Mouse (Mus musculus) myocyte (in vitro differentiated cells): ENCODE results near the gene Adra1d. TPM values are rescaled to one million over a fixed set of nuclear protein-coding genes. Genes with fewer than 3 reads are reported as not detected.

Experiments
- H3K27me3 ChIP-seq: one replicate; pipeline ENCODE4 v1.6.1; 2011; ENCODE audit not compliant: control insufficient read depth, insufficient read depth, insufficient read length
- H3K36me3 ChIP-seq: one replicate; pipeline ENCODE4 v1.6.1; 2011; ENCODE audit not compliant: control insufficient read depth, insufficient read depth
- H3K4me2 ChIP-seq: one replicate; pipeline ENCODE4 v1.6.1; 2011; ENCODE audit warnings: low read depth, control low read depth
- H3K4me3 ChIP-seq: one replicate; pipeline ENCODE4 v1.5.1; 2011; ENCODE audit warnings: mild to moderate bottlenecking, control low read depth, moderate library complexity
- H3K79me2 ChIP-seq: one replicate; pipeline ENCODE4 v1.6.1; 2011; ENCODE audit not compliant: control insufficient read depth, insufficient read depth
- H3ac ChIP-seq: one replicate; pipeline ENCODE4 v1.6.1; 2011; ENCODE audit not compliant: control insufficient read depth, insufficient read length
- CEBPB ChIP-seq: IDR thresholded peaks from 2 replicates; pipeline ENCODE4 v1.6.1; 2011; ENCODE audit warnings: mild to moderate bottlenecking, moderate library complexity; ENCODE audit not compliant: poor library complexity, insufficient read depth, severe bottlenecking
- E2F4 ChIP-seq: IDR thresholded peaks from one replicate; pipeline ENCODE4 v1.6.1; 2011; ENCODE audit warnings: mild to moderate bottlenecking, control low read depth, moderate library complexity; ENCODE audit not compliant: insufficient read depth
- MAX ChIP-seq: IDR thresholded peaks from one replicate; pipeline ENCODE4 v1.6.1; 2011; ENCODE audit warnings: low read depth, mild to moderate bottlenecking, control low read depth
- MYOD1 ChIP-seq, 3 experiments: IDR thresholded peaks; one replicate each; pipeline ENCODE4 v1.6.1; 2011; ENCODE audit warnings: control low read depth in 2 of 3, low read depth in 2 of 3, mild to moderate bottlenecking in 2 of 3, moderate library complexity in 1 of 3; ENCODE audit not compliant: insufficient read length in 2 of 3, control insufficient read depth in 1 of 3
- MYOG ChIP-seq, 3 experiments: IDR thresholded peaks; one replicate each; pipeline ENCODE4 v1.6.1; 2011; ENCODE audit warnings: control low read depth in 2 of 3, low read depth in 2 of 3, mild to moderate bottlenecking in 2 of 3; ENCODE audit not compliant: insufficient read length in 2 of 3, control insufficient read depth in 1 of 3, insufficient read depth in 1 of 3
- POLR2A ChIP-seq: IDR thresholded peaks from one replicate; pipeline ENCODE4 v1.6.1; 2011; ENCODE audit warnings: low read depth, mild to moderate bottlenecking, control low read depth, moderate library complexity; ENCODE audit not compliant: insufficient read length
- POLR2AphosphoS2 ChIP-seq: IDR thresholded peaks from one replicate; pipeline ENCODE4 v1.6.1; 2011; ENCODE audit warnings: low read depth, control low read depth; ENCODE audit not compliant: insufficient read length
- REST ChIP-seq: IDR thresholded peaks from one replicate; pipeline ENCODE4 v1.6.1; 2011; ENCODE audit warnings: mild to moderate bottlenecking, control low read depth, moderate library complexity; ENCODE audit not compliant: insufficient read depth, insufficient read length
- SRF ChIP-seq: IDR thresholded peaks from one replicate; pipeline ENCODE4 v1.6.1; 2011; ENCODE audit warnings: low read depth; ENCODE audit not compliant: control insufficient read depth, insufficient read length
- TCF12 ChIP-seq: IDR thresholded peaks from one replicate; pipeline ENCODE4 v1.6.1; 2011; ENCODE audit warnings: mild to moderate bottlenecking, control low read depth; ENCODE audit not compliant: poor library complexity, insufficient read depth, severe bottlenecking
- TCF3 ChIP-seq: IDR thresholded peaks from one replicate; pipeline ENCODE4 v1.6.1; 2011; ENCODE audit warnings: low read depth, control low read depth; ENCODE audit not compliant: insufficient read length
- USF1 ChIP-seq: IDR thresholded peaks from one replicate; pipeline ENCODE4 v1.6.1; 2011; ENCODE audit warnings: low read depth, mild to moderate bottlenecking, control low read depth, moderate library complexity
- polyA plus RNA-seq: library from polyadenylated mRNA; unstranded; fragments of >200 nt; fragmentation: generic; extraction: Trizol; gene quantifications from one replicate; pipeline ENCODE4 v1.2.1, GENCODE M21; 2012; ENCODE audit warnings: missing spikeins

Adra1d gene
- polyA plus RNA-seq, 1 experiment, result 1.4 TPM

DNA sequence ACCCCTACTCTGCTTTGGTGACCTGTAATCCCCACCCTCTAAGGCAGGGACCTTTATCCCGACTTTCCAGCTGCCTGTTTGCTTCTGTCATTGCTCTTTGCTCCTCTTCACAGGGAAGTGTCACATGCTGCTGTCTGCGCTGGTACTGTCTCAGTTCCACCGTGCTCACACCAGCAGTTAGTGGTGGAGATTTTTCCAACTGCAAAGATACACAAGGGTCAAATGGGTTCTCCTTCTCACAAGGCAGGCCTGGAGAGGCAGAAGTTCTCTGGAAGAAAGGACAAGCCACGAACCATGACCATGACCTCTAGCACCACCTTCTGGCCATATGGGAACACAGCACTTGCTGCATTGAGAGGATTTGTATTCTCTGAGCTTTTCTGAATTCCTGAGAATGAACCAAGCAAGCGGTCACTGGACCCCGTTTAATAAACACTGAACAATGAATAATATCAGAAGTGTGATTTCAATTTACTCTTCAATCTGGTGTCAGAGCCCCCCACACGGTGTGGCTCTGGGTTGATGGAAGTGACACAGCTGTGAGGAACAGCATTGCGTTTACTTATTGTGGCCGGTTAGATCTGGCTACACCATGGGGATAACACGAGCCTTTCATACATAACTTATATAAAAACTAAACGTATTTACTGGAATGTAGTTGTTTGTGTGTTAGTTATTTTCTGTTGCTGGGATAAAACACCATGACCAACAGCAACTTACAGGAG is 32.0 kb downstream of the Adra1d start:
- Histone ChIP-seq H3K4me2 (no peak overlapping the region), H3ac (no peak overlapping the region), H3K79me2 (no peaks in the 10 kb centered on the region), H3K36me3 (no peaks in the 10 kb centered on the region), H3K4me3 (no peak overlapping the region), H3K27me3 (no peaks in the 10 kb centered on the region)
- TF ChIP-seq MYOD1 (IDR thresholded peaks at IDR 0.05; ENCODE audit: control insufficient read depth in 1 of 3, insufficient read length in 2 of 3, low read depth in 2 of 3) (no peak), SRF (no peak), USF1 (no peak), CEBPB (no peak), TCF3 (no peak), E2F4 (no peak), POLR2A (no peak), POLR2AphosphoS2 (no peak), MYOG (IDR thresholded peaks at IDR 0.05; ENCODE audit: control insufficient read depth in 1 of 3, insufficient read depth in 1 of 3, insufficient read length in 2 of 3, low read depth in 2 of 3) (no peak), REST (no peak), MAX (no peak), TCF12 (no peak)

GRCm38 (mm10) chr2:131527061-131527460 is 35.0 kb downstream of the Adra1d start:
- TF ChIP-seq SRF (no peak), POLR2A (no peak), POLR2AphosphoS2 (no peak), CEBPB (no peak), MYOG (IDR thresholded peaks at IDR 0.05; ENCODE audit: control insufficient read depth in 1 of 3, insufficient read depth in 1 of 3, insufficient read length in 2 of 3, low read depth in 2 of 3) (no peak), TCF12 (no peak), USF1 (no peak)
- Histone ChIP-seq H3K4me2 (no peak overlapping the region), H3K27me3 (no peaks in the 10 kb centered on the region), H3K79me2 (no peaks in the 10 kb centered on the region), H3K36me3 (no peaks in the 10 kb centered on the region), H3ac (no peak overlapping the region), H3K4me3 (no peak overlapping the region)

DNA sequence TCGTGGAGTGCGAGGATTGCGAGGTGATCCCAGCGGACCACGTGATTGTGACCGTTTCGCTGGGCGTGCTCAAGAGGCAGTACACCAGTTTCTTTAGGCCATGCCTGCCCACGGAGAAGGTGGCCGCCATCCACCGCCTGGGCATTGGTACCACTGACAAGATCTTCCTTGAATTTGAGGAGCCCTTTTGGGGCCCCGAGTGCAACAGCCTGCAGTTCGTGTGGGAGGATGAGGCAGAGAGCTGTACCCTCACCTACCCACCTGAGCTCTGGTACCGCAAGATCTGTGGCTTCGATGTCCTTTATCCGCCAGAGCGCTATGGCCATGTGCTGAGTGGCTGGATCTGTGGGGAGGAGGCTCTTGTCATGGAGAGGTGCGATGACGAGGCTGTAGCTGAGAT is 41.3 kb downstream of the Adra1d start:
- Histone ChIP-seq H3K27me3 (no peaks in the 10 kb centered on the region), H3K4me3 (no peak overlapping the region), H3K79me2 (no peaks in the 10 kb centered on the region), H3K36me3 (no peaks in the 10 kb centered on the region), H3K4me2 (no peak overlapping the region), H3ac (no peak overlapping the region)
- no peak for TF ChIP-seq POLR2AphosphoS2
- TF ChIP-seq USF1, result no peak
- TF ChIP-seq TCF12, result no peak
- no peak for TF ChIP-seq SRF
- TF ChIP-seq POLR2A, result no peak
- no peak for TF ChIP-seq MAX
- no peak for TF ChIP-seq MYOG (IDR thresholded peaks at IDR 0.05; ENCODE audit: control insufficient read depth in 1 of 3, insufficient read depth in 1 of 3, insufficient read length in 2 of 3, low read depth in 2 of 3)
- TF ChIP-seq REST, result no peak
- no peak for TF ChIP-seq TCF3

- TF ChIP-seq TCF12 (no peak), SRF (no peak), E2F4 (no peak), TCF3 (no peak), REST (no peak), MYOD1 (IDR thresholded peaks at IDR 0.05; ENCODE audit: control insufficient read depth in 1 of 3, insufficient read length in 2 of 3, low read depth in 2 of 3) (no peak), MAX (no peak), CEBPB (no peak), MYOG (IDR thresholded peaks at IDR 0.05; ENCODE audit: control insufficient read depth in 1 of 3, insufficient read depth in 1 of 3, insufficient read length in 2 of 3, low read depth in 2 of 3) (no peak), USF1 (no peak), POLR2AphosphoS2 (no peak), POLR2A (no peak)
- Histone ChIP-seq H3K4me2 (no peak overlapping the region), H3K36me3 (no peaks in the 10 kb centered on the region), H3ac (no peak overlapping the region), H3K4me3 (no peak overlapping the region), H3K27me3 (no peaks in the 10 kb centered on the region), H3K79me2 (no peaks in the 10 kb centered on the region)
Observed at GRCm38 (mm10) chr2:131518790-131519189, 43.3 kb downstream of the Adra1d start.

DNA sequence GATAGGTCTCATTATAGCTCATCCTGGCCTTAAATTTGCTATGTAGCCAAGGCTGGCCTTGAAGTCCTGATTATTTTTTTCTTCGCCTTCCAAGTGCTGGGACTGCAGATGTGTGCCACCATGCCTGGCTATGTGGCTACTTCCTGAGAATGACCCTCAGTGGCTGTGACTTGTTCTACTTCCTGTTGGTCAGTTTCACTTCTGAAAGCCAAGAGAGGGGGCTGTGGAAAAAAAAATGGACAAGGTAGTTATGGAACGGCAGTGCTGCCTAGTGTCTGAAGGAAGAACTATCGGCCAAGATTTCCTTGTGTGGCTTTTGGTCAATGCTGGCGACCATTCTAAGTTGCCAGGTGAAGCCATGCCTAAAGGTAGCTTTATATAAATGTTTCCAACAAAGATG is 44.5 kb downstream of the Adra1d start:
- no peak for TF ChIP-seq TCF12
- no peak for TF ChIP-seq POLR2AphosphoS2
- no peak for TF ChIP-seq POLR2A
- TF ChIP-seq CEBPB, result no peak
- no peak for TF ChIP-seq REST
- TF ChIP-seq MYOD1 (IDR thresholded peaks at IDR 0.05; ENCODE audit: control insufficient read depth in 1 of 3, insufficient read length in 2 of 3, low read depth in 2 of 3), result no peak
- TF ChIP-seq TCF3, result no peak
- no peak for TF ChIP-seq USF1
- no peak for TF ChIP-seq SRF
- no peak for TF ChIP-seq MAX
- no peak for TF ChIP-seq E2F4
- TF ChIP-seq MYOG (IDR thresholded peaks at IDR 0.05; ENCODE audit: control insufficient read depth in 1 of 3, insufficient read depth in 1 of 3, insufficient read length in 2 of 3, low read depth in 2 of 3), result no peak
- Histone ChIP-seq H3K79me2 (no peaks in the 10 kb centered on the region), H3K27me3 (no peaks in the 10 kb centered on the region), H3K36me3 (no peaks in the 10 kb centered on the region), H3ac (no peak overlapping the region), H3K4me3 (no peak overlapping the region), H3K4me2 (no peak overlapping the region)
